Mouse (Mus musculus) thymus, adult 2 months (tissue): ENCODE measurements around the gene H2-T22. TPM values are rescaled to one million over a fixed set of nuclear protein-coding genes. Genes with fewer than 3 reads are reported as not detected.

Source experiments
- DNase-seq: peaks from one replicate; pipeline ENCODE4 v3.0.0; 2021
- H3K27ac ChIP-seq: fragments of 200-500 bp; 2 replicates; pipeline ENCODE4 v1.5.1; 2012; ENCODE audit warnings: low read length, control low read depth; ENCODE audit not compliant: control insufficient read depth, insufficient read depth
- H3K27me3 ChIP-seq: fragments of 200-500 bp; 2 replicates; pipeline ENCODE4 v1.6.1; 2012; ENCODE audit warnings: mild to moderate bottlenecking, low read length, moderate library complexity, mixed read lengths; ENCODE audit not compliant: control insufficient read depth, insufficient read depth
- H3K36me3 ChIP-seq: fragments of 200-500 bp; 2 replicates; pipeline ENCODE4 v1.6.1; 2012; ENCODE audit warnings: mild to moderate bottlenecking, low read length, moderate library complexity; ENCODE audit not compliant: control insufficient read depth, insufficient read depth
- H3K4me1 ChIP-seq: fragments of 200-500 bp; replicated peaks from 2 replicates; pipeline ENCODE4 v1.6.1; 2012; ENCODE audit warnings: low read length; ENCODE audit not compliant: control insufficient read depth, insufficient read depth
- H3K4me3 ChIP-seq: fragments of 200-500 bp; 2 replicates; pipeline ENCODE4 v1.5.1; 2012; ENCODE audit warnings: mild to moderate bottlenecking, low read length, control low read depth, moderate library complexity; ENCODE audit not compliant: control insufficient read depth, insufficient read depth
- CTCF ChIP-seq: fragments of 200-500 bp; IDR thresholded peaks from 2 replicates; pipeline ENCODE4 v1.5.1; 2012; ENCODE audit warnings: mild to moderate bottlenecking, control low read depth, low read length, moderate library complexity, borderline replicate concordance; ENCODE audit not compliant: control insufficient read depth, poor library complexity, insufficient read depth; ENCODE audit errors: extremely low read depth
- POLR2A ChIP-seq: fragments of 200-500 bp; IDR thresholded peaks from 2 replicates; pipeline ENCODE4 v1.6.1; 2012; ENCODE audit warnings: mild to moderate bottlenecking, low read length, control low read depth, moderate library complexity; ENCODE audit not compliant: control insufficient read depth, poor library complexity, insufficient read depth; ENCODE audit errors: extremely low read depth
- WGBS: fragments of 180-500 bp; shearing (Covaris S2); methylation state at CpG from one replicate; pipeline ENCODE4 v1.1.7; 2018; 5-methylcytosine and 5-hydroxymethylcytosine counted together
- polyA plus RNA-seq: library from polyadenylated mRNA; depleted of rRNA; stranded (reverse); fragments of >200 nt; gene quantifications from 2 replicates; pipeline ENCODE4 v1.2.3, GENCODE M21; 2012

Gene H2-T22
- polyA plus RNA-seq, 1 experiment, result 119 TPM

DNA sequence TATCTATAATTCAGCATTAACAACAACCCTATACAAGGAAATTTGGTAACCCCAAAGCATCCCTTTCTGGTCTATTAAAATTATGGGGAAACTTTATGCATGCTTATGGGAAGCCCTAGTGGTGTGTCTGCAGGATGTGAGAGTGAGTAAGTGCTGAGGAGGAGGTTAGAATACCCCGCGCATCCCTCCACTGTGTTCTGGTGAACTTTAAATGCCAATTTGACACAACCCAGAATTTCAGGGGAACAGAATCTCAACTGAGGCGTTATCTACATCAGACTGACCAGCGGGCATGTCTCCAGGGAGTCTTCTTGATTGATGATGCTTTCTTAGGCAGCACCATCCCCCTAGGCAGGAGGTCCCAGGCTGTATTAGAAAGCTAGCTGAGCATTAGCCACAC is 16.6 kb downstream of the H2-T22 start:
- Histone ChIP-seq H3K27ac (no peak overlapping the region), H3K27me3 (no peaks in the 10 kb centered on the region), H3K4me3 (no peak overlapping the region), H3K4me1 (peaks cover 28% of the 10 kb centered on the region), H3K36me3 (no peaks in the 10 kb centered on the region)
- 92% methylated on average over 4 of the region's 4 CpGs for WGBS
- TF ChIP-seq POLR2A (no peak), CTCF (no peak)
- no peak for DNase-seq

DNA sequence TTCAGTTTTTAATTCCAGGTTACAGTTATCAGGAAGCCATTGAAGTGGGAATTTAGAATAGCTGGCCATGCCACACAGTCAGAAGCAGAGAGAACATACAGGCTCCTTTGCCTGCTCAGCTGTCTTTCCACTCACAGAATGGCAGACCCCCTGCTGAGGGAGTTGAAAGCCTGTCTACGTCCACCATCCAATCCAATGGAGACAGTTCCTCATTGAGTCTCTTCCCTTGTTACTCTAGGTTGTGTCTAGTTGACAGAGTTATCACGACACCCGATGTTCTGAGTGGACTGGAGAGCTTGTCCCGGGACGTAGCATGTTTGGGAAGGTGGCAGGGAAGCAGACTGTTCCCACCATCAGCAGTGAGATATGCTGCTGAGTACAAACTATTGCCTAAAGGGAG is 17.4 kb downstream of the H2-T22 start:
- no peak for DNase-seq
- no peaks in the 10 kb centered on the region for H3K27me3 ChIP-seq
- H3K4me1 ChIP-seq, result peaks cover 21% of the 10 kb centered on the region
- no peak overlapping the region for H3K27ac ChIP-seq
- 93% methylated on average over 5 of the region's 5 CpGs for WGBS
- TF ChIP-seq POLR2A, result no peak
- no peak for TF ChIP-seq CTCF
- H3K4me3 ChIP-seq, result no peak overlapping the region
- H3K36me3 ChIP-seq, result no peaks in the 10 kb centered on the region

DNA sequence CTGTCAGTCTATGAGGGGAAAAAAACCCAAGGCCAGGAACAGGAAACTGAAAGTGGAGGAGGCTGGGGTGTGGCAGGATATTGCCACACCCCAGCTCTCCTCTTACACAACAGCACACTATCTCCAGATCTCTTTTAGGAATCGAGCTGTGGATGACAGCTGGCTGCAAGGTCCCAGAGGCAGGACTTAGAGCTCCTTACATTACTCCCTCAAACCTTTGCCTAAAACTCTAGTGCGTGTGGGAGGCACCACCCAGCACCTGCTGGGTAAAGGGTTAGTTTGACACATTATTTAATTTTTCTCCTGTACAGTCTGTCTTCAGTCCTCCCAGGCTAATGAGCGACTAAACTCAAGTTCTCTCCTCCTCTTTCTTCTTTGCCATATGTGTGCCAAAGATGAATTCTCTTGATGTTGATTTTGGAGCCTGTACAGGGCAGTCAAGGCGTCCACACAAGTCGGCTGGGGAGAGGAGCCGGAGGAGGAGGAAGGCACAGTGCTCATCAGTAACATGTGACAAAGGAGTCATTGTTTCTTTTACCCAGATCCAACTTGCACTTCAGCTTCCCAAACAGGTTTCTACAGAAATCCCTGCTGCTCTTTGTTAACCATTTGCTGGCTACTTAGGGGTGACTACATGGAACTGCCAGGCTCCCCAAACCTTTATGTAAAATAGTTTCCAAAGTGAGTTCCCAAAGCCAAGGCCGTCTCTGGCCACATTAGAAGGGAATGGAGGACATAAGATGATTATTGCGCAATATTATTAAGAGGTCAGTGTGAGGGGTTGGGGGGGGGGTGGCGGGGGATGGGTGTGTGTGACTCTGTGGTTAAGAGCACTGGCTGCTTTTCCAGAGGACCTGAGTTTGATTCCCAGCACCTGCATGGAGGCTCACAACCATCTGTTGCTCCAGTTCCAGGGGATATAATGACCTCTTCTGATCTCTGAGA is 18.6 kb downstream of the H2-T22 start:
- TF ChIP-seq POLR2A, result no peak
- TF ChIP-seq CTCF, result no peak
- peak; percentile 46 for DNase-seq
- peaks cover 23% of the 10 kb centered on the region for H3K4me1 ChIP-seq
- WGBS, result 71% methylated on average over 9 of the region's 9 CpGs
- H3K27me3 ChIP-seq, result no peaks in the 10 kb centered on the region
- H3K27ac ChIP-seq, result peak overlapping the region; percentile 64
- H3K36me3 ChIP-seq, result no peaks in the 10 kb centered on the region
- no peak overlapping the region for H3K4me3 ChIP-seq

DNA sequence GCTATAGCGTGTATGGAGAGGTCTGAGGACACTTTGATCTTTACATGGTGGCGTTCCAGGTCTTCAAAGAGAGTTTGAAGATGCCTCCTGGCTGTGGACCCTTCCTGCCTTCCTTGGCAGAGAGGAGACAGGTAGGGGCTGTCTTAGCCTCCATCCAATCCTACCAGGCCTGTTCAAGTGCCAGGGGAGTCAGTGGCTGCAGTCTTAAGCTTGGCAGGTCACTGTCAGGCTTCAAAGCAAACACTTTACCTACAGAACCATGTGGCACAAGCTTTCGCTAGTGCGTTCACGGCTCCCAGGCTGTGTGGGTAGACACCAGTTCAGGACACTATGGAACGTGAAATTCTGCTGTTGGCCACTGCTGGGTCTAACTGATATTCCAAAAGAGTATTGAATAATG is 19.6 kb downstream of the H2-T22 start:
- H3K27ac ChIP-seq, result peak overlapping the region; percentile 50
- WGBS, result 90% methylated on average over 6 of the region's 6 CpGs
- TF ChIP-seq CTCF (no peak), POLR2A (no peak)
- no peaks in the 10 kb centered on the region for H3K27me3 ChIP-seq
- DNase-seq, result no peak
- H3K4me3 ChIP-seq, result no peak overlapping the region
- H3K4me1 ChIP-seq, result peaks cover 25% of the 10 kb centered on the region
- H3K36me3 ChIP-seq, result no peaks in the 10 kb centered on the region

DNA sequence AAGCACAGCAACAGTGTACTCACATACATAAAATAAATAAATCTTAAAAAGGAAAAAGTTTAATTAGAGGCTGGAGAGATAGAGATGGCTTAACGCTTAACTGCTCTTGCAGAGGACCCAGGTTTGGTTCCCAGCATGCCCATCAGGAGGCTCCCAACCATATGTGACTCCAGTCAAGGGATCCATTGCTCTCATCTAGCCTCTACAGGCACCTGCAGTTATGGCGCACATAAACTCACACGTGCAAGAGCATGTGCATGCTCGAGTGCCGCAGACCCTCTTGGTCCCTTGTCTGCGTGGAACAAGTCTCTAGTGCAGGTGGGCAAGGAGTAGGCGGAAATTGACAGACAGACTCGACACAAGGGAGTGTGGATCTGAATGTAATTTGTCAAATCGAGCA is 20.4 kb downstream of the H2-T22 start:
- peaks cover 27% of the 10 kb centered on the region for H3K4me1 ChIP-seq
- H3K27me3 ChIP-seq, result no peaks in the 10 kb centered on the region
- peaks cover under 1% of the 10 kb centered on the region; the same call in 1 of the 2 replicates for H3K36me3 ChIP-seq
- no peak for DNase-seq
- no peak overlapping the region for H3K4me3 ChIP-seq
- H3K27ac ChIP-seq, result no peak overlapping the region
- TF ChIP-seq POLR2A (no peak), CTCF (no peak)
- 76% methylated on average over 9 of the region's 9 CpGs for WGBS

DNA sequence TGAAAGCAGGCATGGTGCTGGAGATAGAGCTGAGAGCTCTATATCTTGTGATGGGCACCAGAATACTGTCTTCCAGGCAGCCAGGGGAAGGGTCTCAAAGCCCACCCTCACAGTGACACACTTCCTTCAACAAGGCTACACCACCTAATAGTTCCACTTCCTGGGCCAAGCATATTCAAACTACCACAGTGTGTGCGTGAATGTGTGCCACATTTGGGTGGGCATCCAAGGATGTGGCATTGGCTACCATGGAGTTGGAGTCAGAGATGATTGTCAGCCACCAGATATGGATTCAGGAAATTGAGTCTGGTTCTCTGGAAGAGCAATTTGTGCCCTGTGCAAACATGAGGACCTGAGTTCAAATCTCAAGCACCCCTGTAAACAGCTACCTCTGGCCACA is 21.2 kb downstream of the H2-T22 start:
- Histone ChIP-seq H3K4me3 (no peak overlapping the region), H3K27me3 (no peaks in the 10 kb centered on the region), H3K27ac (peak overlapping the region; percentile 98), H3K4me1 (peaks cover 30% of the 10 kb centered on the region), H3K36me3 (peaks cover 8% of the 10 kb centered on the region)
- WGBS, result 76% methylated on average over 1 of the region's 1 CpGs
- peak; percentile 22 for DNase-seq
- TF ChIP-seq CTCF (no peak), POLR2A (no peak)
